Mouse (Mus musculus): ENCODE data around the gene Cel.
"Not testable (repeated sequence)": the region's sequence is repeated elsewhere in the genome, so short reads cannot be mapped to it uniquely, and the experiment has no call there.

The Cel gene

DNA sequence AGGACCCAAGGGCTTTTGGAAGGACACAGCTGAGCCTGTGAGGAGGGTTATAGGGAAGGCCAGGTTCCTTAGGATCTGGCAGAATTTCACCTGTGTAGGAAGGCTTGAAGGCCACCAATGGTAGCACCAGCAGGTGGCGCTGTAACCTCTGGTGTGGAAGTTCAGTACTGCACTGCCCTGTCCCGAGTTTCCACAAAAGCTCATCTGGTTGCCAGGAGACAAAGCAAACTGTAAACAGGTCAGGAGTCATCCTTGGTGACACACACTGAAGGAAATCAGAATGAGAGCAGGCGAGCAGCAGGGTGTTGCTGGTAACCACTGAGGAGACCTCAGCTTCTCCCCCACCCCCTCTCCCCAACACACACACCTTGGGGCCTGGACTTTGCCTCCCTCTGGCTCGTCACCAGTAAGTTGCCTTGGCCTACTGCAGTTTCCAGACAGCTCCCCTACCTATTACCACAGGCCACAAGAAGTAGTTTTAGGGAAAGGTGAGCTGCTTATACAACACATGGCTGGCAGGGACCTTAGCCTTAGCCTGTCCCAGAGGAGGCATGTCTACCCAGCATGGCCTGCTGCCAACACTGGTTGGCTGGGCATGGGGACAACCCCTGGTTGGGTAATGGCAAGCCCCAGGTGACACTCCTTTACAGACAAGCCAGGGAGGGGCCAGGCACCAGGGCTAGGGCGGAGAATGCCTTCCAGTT, 45.8 kb downstream of the Cel start:
- peak; percentile 92 to 96 for DNase-seq

DNA sequence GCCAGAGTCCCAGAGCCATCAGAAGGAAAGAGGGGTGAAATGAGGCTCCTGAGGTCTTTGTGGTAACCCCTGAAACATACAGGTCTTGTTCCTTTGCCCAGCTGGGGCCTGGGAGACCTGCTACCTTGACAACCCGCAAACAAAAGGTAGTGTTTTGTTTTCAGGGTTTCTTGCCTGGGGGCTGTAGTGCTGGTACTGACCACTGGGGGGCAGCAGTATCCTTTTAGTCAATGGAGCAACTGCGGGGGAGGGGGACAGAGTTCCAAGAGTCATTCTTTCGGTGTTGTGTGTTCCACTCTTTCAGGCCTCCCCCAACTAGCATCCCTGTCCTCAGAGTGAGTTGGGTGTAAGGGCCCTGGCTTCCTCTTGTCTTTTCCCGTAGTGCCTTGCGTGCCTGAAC, 48.7 kb downstream of the Cel start:
- DNase-seq = peak; percentile 84 to 94

DNA sequence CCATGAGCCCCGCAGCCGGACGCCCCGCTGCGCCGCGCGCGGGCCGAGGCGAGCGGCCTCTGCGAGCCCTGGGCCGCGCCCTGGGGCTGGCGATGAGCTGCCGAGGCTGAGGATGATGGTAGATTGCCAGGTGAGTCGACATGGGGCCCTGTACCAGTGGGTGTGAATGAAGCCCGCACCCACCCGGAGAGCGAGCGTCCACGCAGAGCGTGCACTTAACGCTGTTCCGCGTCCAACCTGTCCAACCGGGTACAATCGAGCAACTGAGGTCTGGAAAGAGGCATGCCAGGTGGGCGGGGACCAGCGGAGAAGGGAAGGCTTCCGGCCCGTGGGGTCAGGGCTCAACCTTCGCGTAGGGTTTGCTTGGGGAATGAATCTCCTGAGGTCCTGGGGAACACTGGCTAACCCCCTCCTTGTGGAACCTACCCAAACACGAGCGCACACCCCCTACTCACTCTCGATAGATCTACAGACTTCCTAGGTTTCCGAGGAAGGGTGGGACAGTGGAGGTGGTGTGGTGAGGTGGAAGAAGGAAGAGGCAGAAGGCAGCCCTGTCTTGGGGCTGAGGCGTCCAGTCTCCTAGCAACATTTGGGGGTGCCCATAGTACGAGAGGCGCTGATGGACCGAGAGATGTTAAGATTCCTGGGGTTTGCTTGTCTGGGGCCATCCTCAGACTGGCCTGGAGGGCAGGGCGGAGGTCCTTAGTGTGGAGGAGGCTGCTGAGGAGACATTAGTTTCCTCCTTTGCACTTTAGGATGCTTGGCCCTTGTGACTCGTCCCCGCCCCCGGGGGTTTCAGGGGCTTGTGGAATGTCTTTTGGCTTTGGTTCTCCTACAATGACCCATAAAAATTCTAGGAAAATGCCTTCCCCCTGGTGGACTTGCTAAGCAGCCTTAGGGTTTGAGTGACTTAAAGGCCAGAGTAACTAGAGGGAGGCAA, 49.5 kb downstream of the Cel start:
- peak in 1 of 2 experiments; percentile 65 for DNase-seq

DNA sequence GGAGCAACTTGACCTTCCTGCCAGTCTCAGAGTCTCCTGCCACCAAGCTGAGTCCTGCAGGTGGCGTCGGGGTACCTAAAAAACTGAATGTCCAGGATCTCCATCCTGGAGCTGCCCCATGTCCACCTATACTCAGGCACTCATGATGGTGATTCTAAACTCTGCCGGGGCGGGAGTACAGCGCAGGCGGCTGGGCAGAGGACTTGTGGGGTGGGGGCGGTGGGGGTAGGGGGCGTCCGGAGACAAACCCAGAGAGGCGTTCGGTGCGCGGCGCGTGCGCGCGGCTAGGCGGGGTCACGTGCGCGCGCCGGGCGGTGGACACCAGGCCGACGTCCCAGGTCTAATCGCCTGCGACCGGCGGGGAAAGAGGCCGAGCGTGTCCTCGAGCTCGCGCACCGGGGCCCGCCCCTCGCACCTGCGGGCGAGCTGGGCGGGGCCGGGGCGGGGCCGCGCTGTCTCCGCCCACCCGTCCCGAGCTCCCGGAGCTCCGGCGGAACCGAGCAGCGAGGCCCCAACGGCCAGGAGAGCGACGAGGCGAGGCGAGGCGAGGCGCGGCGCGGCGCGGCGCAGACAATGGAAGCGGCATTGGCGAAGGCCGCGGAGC, 50.3 kb downstream of the Cel start, which contains the start of gene Ralgds:
TSS of gene Ralgds (plus strand) at position 328 of the 604 bp plus-strand sequence.
- DNase-seq = peak; percentile 78 to 91

DNA sequence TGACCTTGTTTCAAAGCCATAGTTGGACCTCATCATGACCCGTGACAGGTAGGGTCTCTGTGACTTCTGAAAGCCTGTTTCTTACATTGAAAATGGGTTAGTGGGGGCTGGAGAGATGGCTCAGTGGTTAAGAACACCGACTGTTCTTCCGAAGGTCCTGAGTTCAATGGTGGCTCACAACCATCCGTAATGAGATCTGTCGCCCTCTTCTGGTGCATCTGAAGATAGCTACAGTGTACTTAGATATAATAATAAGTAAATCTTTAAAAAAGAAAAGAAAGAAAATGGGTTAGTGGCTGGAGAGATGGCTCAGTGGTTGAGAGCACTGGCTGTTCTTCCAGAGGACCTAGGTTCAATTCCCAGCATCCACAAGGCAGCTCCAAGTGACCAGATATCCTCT, 51.6 kb downstream of the Cel start:
- not testable (repeated sequence) for DNase-seq

DNA sequence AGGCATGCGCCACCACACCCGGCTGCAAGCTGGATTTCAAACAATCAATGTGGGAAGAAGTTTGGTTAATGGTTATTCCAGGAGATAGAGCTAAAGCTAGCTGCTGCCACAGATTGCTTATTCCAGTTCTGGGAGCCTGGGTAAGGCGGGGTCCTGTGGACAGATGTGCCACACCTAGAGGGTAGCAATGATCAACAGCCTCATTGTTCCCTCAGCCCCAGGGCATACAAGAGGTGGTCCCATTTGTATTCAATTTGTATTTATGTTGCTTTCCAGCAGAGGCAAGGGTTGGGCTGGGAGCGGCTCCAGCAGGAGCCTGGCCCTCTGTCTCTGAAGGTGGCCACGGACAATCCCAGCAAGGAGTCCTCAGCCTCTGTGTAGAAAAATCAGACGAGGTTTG, 56.9 kb downstream of the Cel start:
- DNase-seq = no peak

DNA sequence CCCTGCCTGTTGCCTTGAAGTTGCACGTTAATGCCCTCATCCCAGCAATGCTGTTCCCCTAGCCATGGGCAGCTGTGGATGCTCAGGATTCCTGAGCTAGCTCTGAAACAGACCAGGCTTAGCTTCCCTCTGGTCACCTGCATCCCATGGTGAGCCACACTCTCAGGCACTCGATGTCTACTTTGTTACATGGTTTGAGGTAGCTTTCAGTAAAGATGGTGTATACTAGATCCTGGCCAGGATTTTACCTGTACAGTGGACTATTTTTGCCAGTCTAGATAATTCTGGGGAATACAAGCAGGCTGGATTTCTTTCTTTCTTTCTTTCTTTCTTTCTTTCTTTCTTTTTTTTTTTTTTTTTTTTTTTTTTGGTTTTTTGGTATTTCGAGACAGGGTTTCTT, 57.4 kb downstream of the Cel start, which contains the start of gene Gm10134:
TSS of gene Gm10134 (plus strand) at position 301 of the 400 bp plus-strand sequence.
- no peak for DNase-seq

Measured in kidney, postnatal 25 days (tissue).